Mouse (Mus musculus): ENCODE data around the gene Mis12.

DNA sequence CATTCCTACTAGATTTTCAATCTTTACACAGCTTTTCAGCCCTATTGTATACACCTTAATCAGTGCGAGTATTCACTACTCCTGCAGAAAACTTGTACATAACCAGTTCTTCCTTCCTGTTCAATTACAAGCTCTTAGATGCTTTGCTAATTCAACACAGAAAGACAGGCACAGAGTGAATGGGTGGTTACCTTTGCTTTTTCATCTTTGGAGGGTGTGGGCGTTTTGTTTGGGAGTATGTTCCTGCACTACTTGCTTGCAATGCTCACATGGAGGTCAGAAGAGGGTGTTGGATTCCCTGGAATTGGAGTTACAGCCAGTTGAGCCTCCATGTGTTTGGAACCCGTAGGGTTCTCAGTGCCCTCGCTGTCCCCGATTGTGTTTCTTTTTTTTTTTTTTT is 14.4 kb upstream of the Mis12 start:
- TF ChIP-seq CTCF (IDR thresholded peaks at IDR 0.05) (no peak), EP300 (IDR thresholded peaks at IDR 0.05) (no peak)

Data from lung, postnatal 0 days (tissue).